Mouse (Mus musculus) kidney, embryonic 14.5 days (tissue): ENCODE results near the gene Tex29. TPM values are rescaled to one million over a fixed set of nuclear protein-coding genes. Genes with fewer than 3 reads are reported as not detected.

Experiments
- ATAC-seq: fragments of 200-750 bp; cut with Nextera tagmentation; 2 replicates; pipeline ENCODE4 v1.8.0; 2017; ENCODE audit warnings: moderate number of reproducible peaks, mild to moderate bottlenecking, moderate TSS enrichment, moderate library complexity; ENCODE audit not compliant: low FRiP score, low TSS enrichment
- H3K27ac ChIP-seq: fragments of 300-500 bp; sonication (generic); 2 replicates; pipeline ENCODE4 v1.5.1; 2014; ENCODE audit warnings: low read depth, mild to moderate bottlenecking, low read length, moderate library complexity, mixed read lengths
- H3K27me3 ChIP-seq: fragments of 300-500 bp; sonication (generic); 2 replicates; pipeline ENCODE4 v1.6.1; 2014; ENCODE audit warnings: mild to moderate bottlenecking, low read length; ENCODE audit not compliant: control insufficient read depth, insufficient read depth
- H3K36me3 ChIP-seq: fragments of 300-500 bp; sonication (generic); 2 replicates; pipeline ENCODE4 v1.6.1; 2014; ENCODE audit warnings: low read length, mixed read lengths; ENCODE audit not compliant: control insufficient read depth, insufficient read depth
- H3K4me1 ChIP-seq: fragments of 300-500 bp; sonication (generic); 2 replicates; pipeline ENCODE4 v1.6.1; 2014; ENCODE audit warnings: low read length, mixed read lengths; ENCODE audit not compliant: control insufficient read depth, insufficient read depth
- H3K4me2 ChIP-seq: fragments of 300-500 bp; sonication (generic); replicated peaks from 2 replicates; pipeline ENCODE4 v1.6.1; 2014; ENCODE audit warnings: low read depth, mild to moderate bottlenecking, low read length
- H3K4me3 ChIP-seq: fragments of 300-500 bp; sonication (generic); 2 replicates; pipeline ENCODE4 v1.5.1; 2014; ENCODE audit warnings: mild to moderate bottlenecking, low read length
- H3K9ac ChIP-seq: fragments of 300-500 bp; sonication (generic); 2 replicates; pipeline ENCODE4 v1.6.1; 2014; ENCODE audit warnings: low read depth, mild to moderate bottlenecking, low read length, moderate library complexity
- H3K9me3 ChIP-seq: fragments of 300-500 bp; sonication (generic); 2 replicates; pipeline ENCODE4 v1.6.1; 2016; ENCODE audit warnings: low read length; ENCODE audit not compliant: control insufficient read depth
- WGBS: fragments of 180-500 bp; shearing (Covaris S2); extraction: QIAGEN DNeasy Blood & Tissue Kit; methylation state at CpG from one replicate; pipeline ENCODE4 v1.1.7; 2014; 5-methylcytosine and 5-hydroxymethylcytosine counted together
- polyA plus RNA-seq: library from polyadenylated mRNA; unstranded; fragments of >200 nt; fragmentation: Nextera tagmentation; extraction: Ambion mirVana; gene quantifications from 2 replicates; pipeline ENCODE4 v1.2.1, GENCODE M21; 2014

The Tex29 gene
- polyA plus RNA-seq = not detected in 2 replicates

- Histone ChIP-seq H3K4me1 (no peaks in the 10 kb centered on the region), H3K9me3 (no peaks in the 10 kb centered on the region), H3K4me3 (no peak within 1 kb of the TSS), H3K9ac (no peak within 1 kb of the TSS), H3K27ac (no peak within 1 kb of the TSS), H3K36me3 (peaks cover under 1% of the 10 kb centered on the region; the same call in 1 of the 2 replicates), H3K27me3 (no peaks in the 10 kb centered on the region), H3K4me2 (no peak within 1 kb of the TSS)
- WGBS = 83% methylated on average over 5 of the region's 5 CpGs
- ATAC-seq = no peak
Measured at GRCm38 (mm10) chr8:11840174-11840573, at the start of gene Tex29. TSS of gene Tex29 (plus strand) at chr8:11840474.

GRCm38 (mm10) chr8:11794956-11795355 is 45.3 kb upstream of the Tex29 start:
- Histone ChIP-seq H3K36me3 (peaks cover 27% of the 10 kb centered on the region), H3K9me3 (no peaks in the 10 kb centered on the region)

DNA sequence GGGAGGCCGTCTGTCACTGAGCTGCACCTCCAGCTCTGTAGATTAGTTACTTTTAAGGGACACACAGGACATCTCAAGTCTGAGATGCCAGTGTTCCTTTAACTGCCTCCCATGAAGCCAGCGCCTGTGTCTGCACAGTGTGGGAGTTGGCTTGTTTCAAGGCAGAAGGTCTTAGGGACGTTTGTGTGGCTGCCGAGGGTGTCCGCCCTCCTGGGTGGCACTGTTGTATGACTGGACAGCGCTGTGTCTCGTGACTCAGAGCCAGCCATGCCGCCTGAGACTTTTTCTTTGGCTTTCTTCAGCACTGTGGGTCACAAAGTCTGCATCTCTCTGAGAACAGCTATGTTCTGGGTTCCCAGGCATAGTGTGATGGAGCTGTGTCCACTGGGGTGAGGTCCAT is 43.1 kb upstream of the Tex29 start:
- ATAC-seq = no peak
- H3K9ac ChIP-seq = no peak overlapping the region
- H3K36me3 ChIP-seq = peaks cover 24% of the 10 kb centered on the region

More at GRCm38 (mm10) chr8:11794956-11795355, 45.3 kb upstream of the Tex29 start:
- no peaks in the 10 kb centered on the region for H3K4me1 ChIP-seq
- H3K9ac ChIP-seq = no peak overlapping the region
- H3K4me3 ChIP-seq = no peak overlapping the region
- H3K4me2 ChIP-seq = no peak overlapping the region
- H3K27me3 ChIP-seq = no peaks in the 10 kb centered on the region
- H3K27ac ChIP-seq = no peak overlapping the region
- ATAC-seq = no peak

DNA sequence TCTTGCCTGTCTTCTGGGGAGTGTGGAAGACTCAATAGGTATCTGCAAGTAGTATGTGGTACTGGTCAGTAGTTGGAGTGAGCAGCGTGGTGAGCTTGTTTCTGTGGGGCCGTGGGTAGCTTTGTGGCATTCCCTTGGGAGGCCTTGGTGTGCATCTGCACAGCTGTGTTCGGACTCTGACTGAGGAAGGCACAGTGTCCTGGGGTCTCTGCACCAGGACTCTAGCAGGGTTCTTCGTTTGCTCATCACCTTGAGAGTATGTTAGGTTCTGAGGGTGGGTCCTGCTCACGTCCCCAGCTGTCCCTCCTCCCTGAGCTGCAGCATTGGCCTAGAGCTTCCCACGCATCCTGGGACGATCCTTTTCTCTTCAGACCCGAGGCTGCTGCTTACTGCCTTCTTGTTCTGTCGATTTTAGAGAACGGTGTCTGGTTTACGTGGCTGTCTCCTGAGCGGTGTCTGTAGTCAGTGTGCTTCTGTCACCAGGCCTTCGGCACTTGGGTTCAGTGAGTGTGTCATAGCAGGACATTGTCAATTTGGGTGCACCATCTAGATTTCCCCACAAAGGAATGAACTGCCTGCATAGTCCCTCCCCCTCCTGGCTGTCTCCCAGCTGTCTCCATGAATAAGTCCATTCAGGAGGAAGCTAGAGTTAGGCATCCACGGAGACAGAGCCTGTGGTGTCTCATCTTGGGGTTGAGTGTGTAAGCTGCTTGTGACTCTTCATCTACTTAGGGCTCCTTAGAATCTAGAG is 42.4 kb upstream of the Tex29 start:
- no peak overlapping the region for H3K4me2 ChIP-seq
- H3K27me3 ChIP-seq = no peaks in the 10 kb centered on the region
- 87% methylated on average over 14 of the region's 14 CpGs for WGBS
- H3K36me3 ChIP-seq = peaks cover 23% of the 10 kb centered on the region; the same call in 1 of the 2 replicates
- no peak for ATAC-seq
- no peak overlapping the region for H3K4me3 ChIP-seq
- H3K27ac ChIP-seq = no peak overlapping the region
- H3K9me3 ChIP-seq = no peaks in the 10 kb centered on the region
- no peaks in the 10 kb centered on the region for H3K4me1 ChIP-seq
- H3K9ac ChIP-seq = no peak overlapping the region

More for the DNA sequence above, 43.1 kb upstream of the Tex29 start:
- no peaks in the 10 kb centered on the region for H3K27me3 ChIP-seq
- 81% methylated on average over 8 of the region's 8 CpGs for WGBS
- H3K9me3 ChIP-seq = no peaks in the 10 kb centered on the region
- H3K27ac ChIP-seq = no peak overlapping the region
- H3K4me3 ChIP-seq = no peak overlapping the region
- no peak overlapping the region for H3K4me2 ChIP-seq
- H3K4me1 ChIP-seq = no peaks in the 10 kb centered on the region

GRCm38 (mm10) chr8:11798480-11798867 is 41.8 kb upstream of the Tex29 start:
- WGBS = 88% methylated on average over 4 of the region's 4 CpGs
- no peaks in the 10 kb centered on the region for H3K27me3 ChIP-seq
- no peak overlapping the region for H3K4me3 ChIP-seq
- ATAC-seq = no peak
- no peak overlapping the region for H3K27ac ChIP-seq
- H3K9me3 ChIP-seq = no peaks in the 10 kb centered on the region
- H3K9ac ChIP-seq = no peak overlapping the region
- no peaks in the 10 kb centered on the region for H3K4me1 ChIP-seq
- H3K36me3 ChIP-seq = peaks cover 24% of the 10 kb centered on the region; the same call in 1 of the 2 replicates
- H3K4me2 ChIP-seq = no peak overlapping the region

GRCm38 (mm10) chr8:11799098-11799497 is 41.2 kb upstream of the Tex29 start:
- Histone ChIP-seq H3K9ac (no peak overlapping the region), H3K36me3 (peaks cover 25% of the 10 kb centered on the region; the same call in 1 of the 2 replicates), H3K4me2 (no peak overlapping the region), H3K4me1 (no peaks in the 10 kb centered on the region), H3K27ac (no peak overlapping the region), H3K27me3 (no peaks in the 10 kb centered on the region), H3K4me3 (no peak overlapping the region), H3K9me3 (no peaks in the 10 kb centered on the region)
- WGBS = 92% methylated on average over 3 of the region's 3 CpGs
- no peak for ATAC-seq

DNA sequence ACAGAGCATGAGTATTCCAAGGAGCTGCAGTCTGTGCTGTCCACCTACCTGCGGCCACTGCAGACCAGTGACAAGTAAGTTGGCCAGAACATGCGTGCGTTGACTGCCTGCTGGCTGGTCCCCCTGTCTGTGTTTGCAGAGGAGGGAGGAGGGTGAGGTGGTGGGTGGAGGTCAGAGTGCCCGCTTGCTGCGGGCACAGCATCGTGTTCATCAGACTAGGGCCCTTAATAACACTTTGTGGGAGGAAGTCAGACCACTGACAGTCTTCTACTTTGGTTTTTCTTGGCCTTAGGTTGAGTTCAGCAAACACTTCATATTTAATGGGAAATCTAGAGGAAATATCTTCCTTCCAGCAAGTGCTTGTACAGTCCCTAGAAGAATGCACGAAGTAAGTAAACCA is 39.8 kb upstream of the Tex29 start:
- no peak overlapping the region for H3K4me2 ChIP-seq
- WGBS = 87% methylated on average over 7 of the region's 7 CpGs
- no peaks in the 10 kb centered on the region for H3K27me3 ChIP-seq
- H3K4me3 ChIP-seq = no peak overlapping the region
- H3K36me3 ChIP-seq = peaks cover 37% of the 10 kb centered on the region
- no peak overlapping the region for H3K9ac ChIP-seq
- H3K27ac ChIP-seq = no peak overlapping the region
- ATAC-seq = no peak
- H3K9me3 ChIP-seq = no peaks in the 10 kb centered on the region
- H3K4me1 ChIP-seq = no peaks in the 10 kb centered on the region

DNA sequence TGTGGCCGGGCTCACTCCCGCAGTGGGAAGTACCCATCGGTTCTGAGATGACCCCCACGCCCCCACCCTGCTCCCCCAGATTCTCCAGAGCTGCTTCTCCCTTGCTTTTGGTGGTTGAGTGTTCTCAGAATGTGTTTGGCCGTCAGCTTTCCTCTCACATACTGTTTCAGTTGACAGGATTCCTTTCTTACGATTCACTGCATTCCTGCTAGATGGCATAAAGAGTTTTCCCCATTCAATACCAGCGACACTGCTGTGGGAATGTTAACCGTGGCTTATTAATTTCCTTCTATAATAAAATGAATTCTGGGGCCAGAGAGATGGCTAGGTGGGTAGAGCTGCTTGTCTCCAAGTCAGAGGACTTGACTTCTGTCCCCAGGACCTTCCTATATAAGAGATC is 38.7 kb upstream of the Tex29 start:
- Histone ChIP-seq H3K4me1 (no peaks in the 10 kb centered on the region), H3K9ac (no peak overlapping the region), H3K27ac (no peak overlapping the region), H3K9me3 (no peaks in the 10 kb centered on the region), H3K36me3 (peaks cover 48% of the 10 kb centered on the region), H3K4me3 (no peak overlapping the region), H3K4me2 (no peak overlapping the region), H3K27me3 (no peaks in the 10 kb centered on the region)
- ATAC-seq = no peak
- WGBS = 71% methylated on average over 8 of the region's 8 CpGs

DNA sequence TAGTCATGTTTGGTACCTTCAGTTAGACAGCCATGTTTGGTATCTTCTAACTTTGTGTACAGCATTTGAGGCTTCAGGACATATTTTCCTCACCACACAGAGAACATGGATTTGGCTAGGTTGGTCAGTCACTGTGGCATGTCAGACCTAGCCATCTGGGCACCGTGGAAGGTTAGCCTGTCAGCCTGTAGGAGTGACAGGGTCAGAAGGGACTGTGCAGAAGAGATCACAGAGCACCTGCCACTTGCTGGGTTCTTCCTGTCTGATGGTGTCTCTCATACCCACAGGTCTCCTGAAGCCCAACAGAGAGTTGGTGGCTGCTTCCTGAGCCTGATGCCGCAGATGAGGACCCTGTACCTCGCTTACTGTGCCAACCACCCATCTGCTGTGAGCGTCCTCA is 35.4 kb upstream of the Tex29 start:
- H3K4me3 ChIP-seq = no peak overlapping the region
- H3K9ac ChIP-seq = no peak overlapping the region
- H3K9me3 ChIP-seq = no peaks in the 10 kb centered on the region
- H3K27ac ChIP-seq = no peak overlapping the region
- H3K4me1 ChIP-seq = no peaks in the 10 kb centered on the region
- peaks cover 72% of the 10 kb centered on the region for H3K36me3 ChIP-seq
- no peak for ATAC-seq
- WGBS = 90% methylated on average over 4 of the region's 4 CpGs
- H3K4me2 ChIP-seq = no peak overlapping the region
- H3K27me3 ChIP-seq = no peaks in the 10 kb centered on the region
